Mouse (Mus musculus) adrenal gland, postnatal 36 days (tissue): ENCODE results near the gene Rangrf. TPM values are rescaled to one million over a fixed set of nuclear protein-coding genes. Genes with fewer than 3 reads are reported as not detected.
"Not testable (repeated sequence)": the region's sequence is repeated elsewhere in the genome, so short reads cannot be mapped to it uniquely, and the experiment has no call there.

ENCODE experiments used
- DNase-seq, 2 experiments: peaks; one replicate each; pipeline ENCODE4 v3.0.0; 2021; ENCODE audit warnings: mixed read lengths in 1 of 2
- long read RNA-seq, 2 experiments: library from polyadenylated mRNA; stranded (forward); transcript quantifications; one replicate each; pipeline ENCODE4 v2.0.0; 2021; ENCODE audit warnings: borderline sequencing depth in 2 of 2
- total RNA-seq, 2 experiments: library from RNA; stranded (reverse); gene quantifications; 2 replicates each; pipeline ENCODE4 v1.2.3; 2021

The Rangrf gene
- total RNA-seq: 10 to 100 TPM; 22.5 to 23.3 TPM
- long read RNA-seq, experiment 1, transcript Rangrf-201 (5 exons, 820 nt): major isoform, 14 of 20 reads
- long read RNA-seq, experiment 1, partial matches to known transcripts: 0 of 20 reads
- long read RNA-seq, experiment 1, other reads (novel, unspliced or antisense): 6 of 20 reads
- long read RNA-seq, experiment 2, transcript Rangrf-201 (5 exons, 820 nt): major isoform, 7 of 7 reads
- long read RNA-seq, experiment 2, partial matches to known transcripts: 0 of 7 reads
- long read RNA-seq, experiment 2, other reads (novel, unspliced or antisense): 0 of 7 reads

GRCm38 (mm10) chr11:68975085-68975484 is at the start of gene Rangrf:
TSS of gene Rangrf (minus strand) at chr11:68975185.
- no peak for DNase-seq

- DNase-seq: no peak
Measured at GRCm38 (mm10) chr11:69020691-69021090, 45.7 kb upstream of the Rangrf start.

GRCm38 (mm10) chr11:69016755-69017154 is 41.8 kb upstream of the Rangrf start:
- no peak for DNase-seq

GRCm38 (mm10) chr11:69015644-69016441 is 40.9 kb upstream of the Rangrf start, which contains the start of gene Ctc1:
TSS of gene Ctc1 (plus strand) at chr11:69015911.
- DNase-seq: peak; percentile 93

GRCm38 (mm10) chr11:69012071-69012601 is 37.2 kb upstream of the Rangrf start:
- peak; percentile 90 to 91 for DNase-seq

GRCm38 (mm10) chr11:69011445-69011844 is 36.5 kb upstream of the Rangrf start:
- DNase-seq: not testable (repeated sequence)

GRCm38 (mm10) chr11:69010400-69011323 is 35.7 kb upstream of the Rangrf start:
- DNase-seq: no peak

- no peak for DNase-seq
Measured at GRCm38 (mm10) chr11:69009508-69009907, 34.5 kb upstream of the Rangrf start.

- peak; percentile 93 to 96 for DNase-seq
Measured at GRCm38 (mm10) chr11:69008182-69009121, 33.5 kb upstream of the Rangrf start, which contains the start of gene Pfas. TSS of gene Pfas (minus strand) at chr11:69008460.

GRCm38 (mm10) chr11:69006575-69006974 is 31.6 kb upstream of the Rangrf start:
- not testable (repeated sequence) for DNase-seq

GRCm38 (mm10) chr11:69005193-69005592 is 30.2 kb upstream of the Rangrf start:
- no peak for DNase-seq

- peak; percentile 68 to 76 for DNase-seq
Measured at GRCm38 (mm10) chr11:69003592-69003991, 28.6 kb upstream of the Rangrf start.

GRCm38 (mm10) chr11:69002782-69003181 is 27.8 kb upstream of the Rangrf start:
- DNase-seq: not testable (repeated sequence)

- no peak for DNase-seq
Measured at GRCm38 (mm10) chr11:68997080-68997479, 22.1 kb upstream of the Rangrf start.

- no peak for DNase-seq
Measured at GRCm38 (mm10) chr11:68994377-68994776, 19.4 kb upstream of the Rangrf start.

- DNase-seq: peak in 1 of 2 experiments; percentile 41
Measured at GRCm38 (mm10) chr11:68993122-68993521, 18.1 kb upstream of the Rangrf start.

GRCm38 (mm10) chr11:68988341-68988740 is 13.4 kb upstream of the Rangrf start:
- DNase-seq: peak in 1 of 2 experiments; percentile 32

- no peak for DNase-seq
Measured at GRCm38 (mm10) chr11:68987365-68987882, 12.4 kb upstream of the Rangrf start.

- peak; percentile 81 to 85 for DNase-seq
Measured at GRCm38 (mm10) chr11:68982639-68983369, 7.8 kb upstream of the Rangrf start.

- DNase-seq: no peak
Measured at GRCm38 (mm10) chr11:68980919-68981318, 5.9 kb upstream of the Rangrf start.
